Mouse (Mus musculus) kidney, embryonic 16.5 days (tissue): ENCODE results near the gene Tex44. TPM values are rescaled to one million over a fixed set of nuclear protein-coding genes. Genes with fewer than 3 reads are reported as not detected.

Source experiments
- ATAC-seq: fragments of 200-750 bp; cut with Nextera tagmentation; 2 replicates; pipeline ENCODE4 v1.8.0; 2017; ENCODE audit warnings: moderate TSS enrichment; ENCODE audit not compliant: low FRiP score, low TSS enrichment
- H3K27ac ChIP-seq: fragments of 300-500 bp; sonication (generic); 2 replicates; pipeline ENCODE4 v1.5.1; 2014; ENCODE audit warnings: low read length
- H3K27me3 ChIP-seq: fragments of 300-500 bp; sonication (generic); 2 replicates; pipeline ENCODE4 v1.6.1; 2014; ENCODE audit warnings: low read length, control low read depth, mixed read lengths; ENCODE audit not compliant: insufficient read depth
- H3K36me3 ChIP-seq: fragments of 300-500 bp; sonication (generic); 2 replicates; pipeline ENCODE4 v1.6.1; 2014; ENCODE audit warnings: low read length, control low read depth, mixed read lengths; ENCODE audit not compliant: insufficient read depth
- H3K4me1 ChIP-seq: fragments of 300-500 bp; sonication (generic); 2 replicates; pipeline ENCODE4 v1.6.1; 2014; ENCODE audit warnings: low read length, control low read depth, mixed read lengths; ENCODE audit not compliant: insufficient read depth
- H3K4me2 ChIP-seq: fragments of 300-500 bp; sonication (generic); replicated peaks from 2 replicates; pipeline ENCODE4 v1.6.1; 2014; ENCODE audit warnings: low read depth, low read length
- H3K4me3 ChIP-seq: fragments of 300-500 bp; sonication (generic); 2 replicates; pipeline ENCODE4 v1.5.1; 2014; ENCODE audit warnings: mild to moderate bottlenecking, low read length
- H3K9ac ChIP-seq: fragments of 300-500 bp; sonication (generic); replicated peaks from 2 replicates; pipeline ENCODE4 v1.6.1; 2014; ENCODE audit warnings: low read length
- H3K9me3 ChIP-seq: fragments of 300-500 bp; sonication (generic); 2 replicates; pipeline ENCODE4 v1.6.1; 2016; ENCODE audit warnings: low read length, control low read depth
- WGBS: fragments of 180-500 bp; shearing (Covaris S2); extraction: QIAGEN DNeasy Blood & Tissue Kit; methylation state at CpG from one replicate; pipeline ENCODE4 v1.1.7; 2014; 5-methylcytosine and 5-hydroxymethylcytosine counted together
- polyA plus RNA-seq: library from polyadenylated mRNA; unstranded; fragments of >200 nt; fragmentation: Nextera tagmentation; extraction: Ambion mirVana; gene quantifications from 2 replicates; pipeline ENCODE4 v1.2.1, GENCODE M21; 2015

Tex44 gene
- polyA plus RNA-seq, 1 experiment from 2014 or later, result not detected

DNA sequence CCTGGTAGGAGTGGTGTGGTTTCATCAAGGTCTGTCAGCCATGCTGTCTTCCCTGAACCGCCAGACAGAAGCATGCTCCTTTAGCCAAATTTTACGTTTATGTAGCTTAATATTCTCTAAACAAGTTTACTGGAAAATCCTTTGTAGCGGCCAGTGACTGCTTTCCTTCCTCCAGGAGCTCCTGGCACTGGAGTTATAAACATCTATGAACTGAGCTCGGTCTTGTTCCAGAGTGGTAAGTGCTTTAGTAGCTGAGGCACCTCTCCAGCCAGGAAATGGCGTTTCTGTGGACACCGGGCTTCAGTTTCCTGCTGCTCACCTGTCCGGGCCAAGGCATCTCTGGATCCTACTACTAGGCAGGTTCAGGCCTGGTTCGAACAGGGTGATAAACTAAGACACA, 28.5 kb upstream of the Tex44 start:
- no peak for ATAC-seq
- no peaks in the 10 kb centered on the region for H3K27me3 ChIP-seq
- no peak overlapping the region for H3K27ac ChIP-seq
- no peak overlapping the region for H3K9ac ChIP-seq
- no peaks in the 10 kb centered on the region for H3K36me3 ChIP-seq
- H3K4me3 ChIP-seq, result no peak overlapping the region
- no peaks in the 10 kb centered on the region for H3K9me3 ChIP-seq
- 75% methylated on average over 8 of the region's 8 CpGs for WGBS
- no peaks in the 10 kb centered on the region for H3K4me1 ChIP-seq
- H3K4me2 ChIP-seq, result no peak overlapping the region

DNA sequence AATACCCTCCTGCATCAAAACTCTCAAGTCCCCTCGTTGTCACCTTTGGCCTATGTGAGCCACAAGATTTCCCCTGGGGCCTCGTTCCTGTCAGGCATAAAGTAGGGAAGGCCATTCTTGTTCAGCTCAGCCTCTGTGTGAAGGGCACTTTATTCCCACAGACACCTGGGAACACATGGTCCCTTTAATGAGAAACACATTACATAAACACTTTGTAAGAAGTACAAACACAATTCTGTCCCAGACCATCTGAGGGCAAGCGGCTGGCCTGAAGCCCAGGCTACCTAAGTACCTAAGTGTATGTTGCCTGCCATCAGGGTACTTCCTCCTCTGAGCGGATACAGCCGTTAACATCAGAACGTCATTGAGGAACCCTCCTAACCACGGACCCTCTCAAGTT, 27.9 kb upstream of the Tex44 start:
- Histone ChIP-seq H3K27me3 (no peaks in the 10 kb centered on the region), H3K4me2 (no peak overlapping the region), H3K4me1 (no peaks in the 10 kb centered on the region), H3K9me3 (no peaks in the 10 kb centered on the region), H3K9ac (no peak overlapping the region), H3K36me3 (no peaks in the 10 kb centered on the region), H3K27ac (no peak overlapping the region), H3K4me3 (no peak overlapping the region)
- 47% methylated on average over 7 of the region's 7 CpGs for WGBS
- no peak for ATAC-seq

DNA sequence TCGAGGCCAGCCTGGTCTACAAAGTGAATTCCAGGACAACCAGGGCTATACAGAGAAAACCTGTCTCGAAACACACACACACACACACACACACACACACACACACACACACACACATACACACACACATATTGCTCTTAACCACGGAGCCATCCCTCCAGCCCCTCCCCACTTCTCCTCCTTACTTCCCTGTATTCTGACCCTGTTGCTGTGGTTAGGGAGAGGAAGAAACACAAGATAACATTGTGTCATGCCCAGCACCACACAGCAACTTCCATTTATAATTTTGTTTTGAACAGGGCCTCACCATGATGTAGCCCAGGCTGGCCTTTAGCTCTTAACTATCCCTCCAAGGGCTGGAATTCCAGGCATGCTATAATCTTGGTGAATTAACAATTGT, 26.8 kb upstream of the Tex44 start:
- no peak for ATAC-seq
- Histone ChIP-seq H3K9me3 (no peaks in the 10 kb centered on the region), H3K4me2 (no peak overlapping the region), H3K4me1 (no peaks in the 10 kb centered on the region), H3K36me3 (no peaks in the 10 kb centered on the region), H3K9ac (no peak overlapping the region), H3K27me3 (no peaks in the 10 kb centered on the region), H3K4me3 (no peak overlapping the region), H3K27ac (no peak overlapping the region)
- WGBS, result 82% methylated on average over 3 of the region's 3 CpGs

DNA sequence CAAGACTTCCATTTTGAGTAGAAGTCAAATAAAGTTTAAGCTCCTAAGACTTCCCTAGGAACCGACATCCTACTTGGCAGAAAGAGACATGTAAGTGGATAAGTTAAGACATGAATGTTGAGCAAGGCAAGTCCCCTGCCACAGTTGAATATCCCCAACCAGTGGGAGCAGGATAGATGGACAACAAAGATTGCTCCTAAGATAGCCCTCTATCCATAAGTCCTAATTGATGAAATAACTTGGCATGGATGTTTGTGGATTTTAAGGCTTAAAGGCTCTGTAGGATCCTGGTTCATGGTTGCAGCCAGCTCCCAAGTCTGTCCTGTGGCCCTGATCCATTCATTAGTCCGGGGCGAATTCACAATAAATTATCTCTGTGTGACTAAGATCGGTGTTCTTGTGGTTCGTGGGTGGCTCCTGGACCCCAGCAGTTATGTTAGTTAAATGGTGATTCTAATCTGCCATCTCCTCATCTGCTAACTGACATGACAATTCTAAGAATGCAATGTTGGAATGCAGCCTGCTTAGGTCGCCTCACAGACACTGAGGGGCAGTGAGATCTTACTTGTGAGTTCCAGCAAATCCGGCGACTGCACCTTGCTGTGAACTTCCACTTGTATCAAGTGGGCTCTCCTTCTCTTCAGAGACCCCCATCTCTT, 25.9 kb upstream of the Tex44 start:
- WGBS, result 65% methylated on average over 8 of the region's 8 CpGs
- no peak overlapping the region for H3K4me3 ChIP-seq
- H3K9ac ChIP-seq, result no peak overlapping the region
- ATAC-seq, result no peak
- H3K9me3 ChIP-seq, result no peaks in the 10 kb centered on the region
- H3K36me3 ChIP-seq, result no peaks in the 10 kb centered on the region
- no peaks in the 10 kb centered on the region for H3K4me1 ChIP-seq
- no peak overlapping the region for H3K27ac ChIP-seq
- H3K4me2 ChIP-seq, result no peak overlapping the region
- no peaks in the 10 kb centered on the region for H3K27me3 ChIP-seq

DNA sequence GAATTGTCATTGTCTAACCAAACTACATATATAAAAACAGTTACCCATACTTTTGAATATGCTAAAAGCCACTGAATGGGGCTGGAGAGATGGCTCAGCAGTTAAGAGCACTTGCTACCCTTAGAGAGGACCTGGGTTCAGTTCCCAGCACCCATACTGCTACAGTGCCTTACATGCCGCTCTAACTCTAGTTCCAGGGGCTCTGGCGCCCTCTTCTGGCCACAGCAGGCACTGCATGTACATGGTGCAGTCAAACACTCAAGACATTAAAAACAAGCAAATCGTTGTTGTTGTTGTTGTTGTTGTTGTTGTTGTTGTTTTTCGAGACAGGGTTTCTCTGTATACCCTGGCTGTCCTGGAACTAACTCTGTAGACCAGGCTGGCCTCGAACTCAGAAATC, 21.3 kb upstream of the Tex44 start:
- ATAC-seq, result no peak
- Histone ChIP-seq H3K27ac (no peak overlapping the region), H3K36me3 (no peaks in the 10 kb centered on the region), H3K9me3 (no peaks in the 10 kb centered on the region), H3K4me1 (no peaks in the 10 kb centered on the region), H3K4me2 (no peak overlapping the region), H3K4me3 (no peak overlapping the region), H3K27me3 (no peaks in the 10 kb centered on the region), H3K9ac (no peak overlapping the region)
- whole genome bisulfite sequencing, result 64% methylated on average over 5 of the region's 5 CpGs

DNA sequence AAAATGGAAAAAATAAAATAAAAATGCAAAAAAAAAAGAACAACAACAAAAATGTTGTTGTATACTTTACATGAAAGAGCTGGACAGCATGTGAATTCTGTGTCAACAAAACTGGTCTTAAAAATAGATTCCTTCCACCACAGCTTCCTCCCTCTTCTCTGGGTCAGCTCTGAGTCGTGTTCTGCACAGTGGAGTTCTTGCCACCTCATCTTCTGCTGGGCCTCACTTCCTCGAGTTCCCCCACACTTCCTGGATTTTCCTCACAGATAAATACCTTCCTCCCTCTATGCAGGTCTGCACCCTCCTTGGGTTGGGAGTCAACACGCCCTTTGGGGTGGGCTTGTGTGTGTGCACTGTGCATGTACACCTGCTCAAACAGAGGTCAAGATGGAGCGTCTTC, 19.8 kb upstream of the Tex44 start:
- no peak overlapping the region for H3K9ac ChIP-seq
- no peaks in the 10 kb centered on the region for H3K27me3 ChIP-seq
- H3K9me3 ChIP-seq, result no peaks in the 10 kb centered on the region
- no peak overlapping the region for H3K27ac ChIP-seq
- WGBS, result 64% methylated on average over 4 of the region's 4 CpGs
- ATAC-seq, result no peak
- no peak overlapping the region for H3K4me3 ChIP-seq
- no peaks in the 10 kb centered on the region for H3K4me1 ChIP-seq
- H3K4me2 ChIP-seq, result no peak overlapping the region
- H3K36me3 ChIP-seq, result no peaks in the 10 kb centered on the region

DNA sequence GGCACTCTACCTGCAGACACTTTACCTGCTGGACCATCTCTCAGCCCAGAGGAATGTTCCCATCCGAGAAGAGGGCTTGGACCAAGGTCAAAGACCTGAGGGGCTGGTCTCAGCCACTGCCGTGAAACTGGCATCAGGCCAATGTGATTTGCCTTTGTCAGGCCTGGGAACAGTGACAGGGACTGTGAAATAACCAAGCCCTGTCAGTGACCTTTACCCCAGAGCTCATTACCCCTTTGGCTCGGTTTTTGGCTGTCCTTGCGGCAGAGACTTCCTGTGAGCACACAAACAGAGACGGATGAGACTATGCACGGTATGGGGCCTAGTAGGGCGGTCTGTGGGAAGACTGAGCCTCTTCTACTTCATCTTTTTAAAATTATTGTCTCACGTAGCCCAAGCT, 19.2 kb upstream of the Tex44 start:
- H3K9me3 ChIP-seq, result no peaks in the 10 kb centered on the region
- ATAC-seq, result no peak
- H3K27me3 ChIP-seq, result no peaks in the 10 kb centered on the region
- H3K27ac ChIP-seq, result no peak overlapping the region
- 61% methylated on average over 8 of the region's 8 CpGs for WGBS
- H3K36me3 ChIP-seq, result no peaks in the 10 kb centered on the region
- H3K4me2 ChIP-seq, result no peak overlapping the region
- no peak overlapping the region for H3K4me3 ChIP-seq
- H3K4me1 ChIP-seq, result no peaks in the 10 kb centered on the region
- no peak overlapping the region for H3K9ac ChIP-seq

DNA sequence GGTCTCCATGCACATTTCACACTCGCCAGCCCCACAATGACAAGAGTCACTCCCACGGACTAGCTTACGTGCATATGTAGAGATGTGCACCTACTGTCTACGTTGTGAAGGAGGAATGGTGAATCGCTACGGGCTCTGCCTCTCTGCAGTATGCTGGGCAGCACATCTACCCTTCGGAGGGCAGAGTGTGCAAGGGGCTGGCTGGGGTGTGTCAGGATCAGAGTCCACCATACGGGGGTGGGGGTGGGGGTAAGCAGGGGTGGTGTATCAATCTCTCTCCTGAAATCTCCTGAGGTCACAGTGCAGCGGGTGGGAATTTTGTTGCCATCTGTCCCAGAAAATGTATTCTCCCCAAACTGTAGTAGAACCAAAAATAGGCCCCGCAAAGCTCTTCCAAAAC, 17.6 kb upstream of the Tex44 start:
- Histone ChIP-seq H3K36me3 (no peaks in the 10 kb centered on the region), H3K4me3 (no peak overlapping the region), H3K4me2 (no peak overlapping the region), H3K9ac (no peak overlapping the region), H3K27ac (no peak overlapping the region), H3K9me3 (no peaks in the 10 kb centered on the region), H3K4me1 (no peaks in the 10 kb centered on the region), H3K27me3 (no peaks in the 10 kb centered on the region)
- WGBS, result 74% methylated on average over 10 of the region's 10 CpGs
- no peak; the same call in 1 of the 2 replicates for ATAC-seq

DNA sequence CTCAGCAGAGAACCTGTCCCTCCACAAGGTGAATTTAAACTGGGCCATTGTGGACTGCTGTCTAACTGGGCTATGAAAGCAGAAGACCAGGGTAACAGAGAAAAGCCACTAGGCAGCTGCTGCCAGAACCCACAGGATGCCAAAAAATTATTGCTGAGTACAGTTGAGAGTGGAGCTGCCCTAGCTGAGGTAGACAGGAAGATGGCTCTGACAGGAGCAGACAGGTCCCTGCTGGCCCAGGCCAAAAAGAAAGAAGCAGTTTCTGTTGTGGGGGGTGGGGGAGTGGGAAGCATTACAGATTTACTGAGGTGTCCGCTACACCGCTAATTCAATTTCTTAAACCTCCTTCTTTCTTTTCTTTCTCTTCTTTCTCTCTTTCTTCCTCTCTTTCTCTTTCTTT, 16.7 kb upstream of the Tex44 start:
- Histone ChIP-seq H3K4me3 (no peak overlapping the region), H3K36me3 (no peaks in the 10 kb centered on the region), H3K27me3 (no peaks in the 10 kb centered on the region), H3K9me3 (no peaks in the 10 kb centered on the region), H3K4me2 (no peak overlapping the region), H3K27ac (no peak overlapping the region), H3K4me1 (no peaks in the 10 kb centered on the region), H3K9ac (no peak overlapping the region)
- ATAC-seq, result no peak
- 91% methylated on average over 2 of the region's 2 CpGs for WGBS

DNA sequence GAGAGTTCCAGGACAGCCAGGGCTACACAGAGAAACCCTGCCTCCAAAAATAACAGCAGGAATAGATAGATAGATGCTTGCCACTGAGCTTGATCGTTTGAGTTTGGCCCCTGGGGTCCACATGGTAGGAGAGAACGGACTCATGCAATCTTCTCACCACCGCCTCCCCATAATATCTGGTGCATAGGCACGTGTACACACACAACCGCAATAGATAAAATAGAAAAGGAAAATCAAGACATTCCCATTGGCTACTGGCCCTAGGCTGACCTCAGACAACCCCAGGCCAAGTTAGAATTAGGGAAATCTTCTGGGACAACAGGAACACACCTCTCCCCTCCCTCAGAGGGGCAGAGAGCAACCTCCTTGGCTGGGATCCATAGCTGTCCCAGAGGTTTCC, 11.4 kb upstream of the Tex44 start:
- H3K36me3 ChIP-seq, result no peaks in the 10 kb centered on the region
- 80% methylated on average over 5 of the region's 5 CpGs for WGBS

More for the DNA sequence above, 11.4 kb upstream of the Tex44 start:
- H3K27me3 ChIP-seq, result no peaks in the 10 kb centered on the region
- H3K4me3 ChIP-seq, result no peak overlapping the region
- no peaks in the 10 kb centered on the region for H3K9me3 ChIP-seq
- H3K27ac ChIP-seq, result no peak overlapping the region
- no peak for ATAC-seq
- H3K4me1 ChIP-seq, result no peaks in the 10 kb centered on the region
- no peak overlapping the region for H3K9ac ChIP-seq
- H3K4me2 ChIP-seq, result no peak overlapping the region
